Mouse (Mus musculus) bone marrow macrophage, adult 2 months (primary cell): ENCODE measurements around the gene Gm9376.

Source experiments
- CTCF ChIP-seq: IDR thresholded peaks from 2 replicates; pipeline ENCODE4 v1.5.1; 2012; ENCODE audit warnings: low read depth, mild to moderate bottlenecking, low read length, moderate library complexity
- POLR2A ChIP-seq: IDR thresholded peaks from 2 replicates; pipeline ENCODE4 v1.6.1; 2012; ENCODE audit warnings: mild to moderate bottlenecking, low read depth, low read length, borderline replicate concordance

DNA sequence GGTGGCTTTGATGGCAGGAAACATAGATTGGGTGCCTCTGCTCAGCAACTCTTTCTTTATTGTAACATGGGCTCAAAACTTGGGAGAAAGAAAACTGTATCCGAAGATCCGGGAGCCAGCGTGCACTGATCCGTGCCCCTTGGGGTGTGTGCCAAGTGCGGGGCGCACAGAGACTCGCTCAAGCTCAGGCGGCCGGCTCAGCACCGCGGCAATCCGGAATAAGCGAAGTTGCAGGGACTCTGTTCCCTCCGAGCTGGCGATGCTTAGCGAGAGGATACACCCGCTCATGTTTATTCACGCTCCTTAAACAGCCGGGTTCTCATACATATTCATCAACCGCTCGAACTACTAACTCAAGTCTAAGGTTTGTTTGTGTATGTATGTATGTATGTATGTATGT, 40.8 kb upstream of the Gm9376 start:
- no peak for TF ChIP-seq POLR2A
- TF ChIP-seq CTCF: no peak
